ENCODE assay signal across 27 mouse cellular contexts in genomic region chr2:49204081-49204480, GRCm38 (mm10).
DNase-seq lines count a peak whose midpoint lies in the region; ATAC-seq and TF ChIP-seq lines count a peak whose summit lies in the region.
"Had no signal": no experiment of that assay in that cellular context is flagged by ENCODE, and none has a peak within 500 bp of the region (broad histone marks: within the 10 kb centered on the region; RNA-seq: fewer than 3 reads in every experiment).

No protein-coding gene starts in this region.

- no peaks in the 10 kb centered on the region for H3K27me3 ChIP-seq in hindbrain, postnatal 0 days (ENCODE audit: insufficient read depth, low read length)
- H3K27me3 ChIP-seq in midbrain, embryonic 13.5 days = no peaks in the 10 kb centered on the region
- H3K27me3 ChIP-seq: CH12.LX; embryonic facial prominence, embryonic 12.5 days; forebrain, embryonic 13.5 days; forebrain, embryonic 15.5 days; Patski had no signal

- H3K4me3 ChIP-seq in layer of hippocampus, adult 2 months = no peak overlapping the region
- H3K4me3 ChIP-seq in hindbrain, postnatal 0 days (ENCODE audit: low read length) = no peak overlapping the region
- no peak overlapping the region for H3K4me3 ChIP-seq in midbrain, embryonic 13.5 days (replicated peaks)
- H3K4me3 ChIP-seq: embryonic facial prominence, embryonic 10.5 days; embryonic facial prominence, embryonic 12.5 days; erythroblast, embryonic 14.5 days; forebrain, embryonic 13.5 days; forebrain, embryonic 15.5 days had no signal

- WGBS in hindbrain, postnatal 0 days = 67% methylated on average over 1 of the region's 1 CpGs
- 65% methylated on average over 1 of the region's 1 CpGs for WGBS in midbrain, embryonic 13.5 days

- no peak overlapping the region for H3K9ac ChIP-seq in hindbrain, postnatal 0 days (replicated peaks; ENCODE audit: low read length)
- H3K9ac ChIP-seq in midbrain, embryonic 13.5 days (replicated peaks) = no peak overlapping the region
- H3K9ac ChIP-seq: embryonic facial prominence, embryonic 12.5 days; forebrain, embryonic 13.5 days; forebrain, embryonic 15.5 days; forebrain, postnatal 0 days had no signal

- no peaks in the 10 kb centered on the region for H3K36me3 ChIP-seq in hindbrain, postnatal 0 days (ENCODE audit: insufficient read depth, low read length)
- no peaks in the 10 kb centered on the region for H3K36me3 ChIP-seq in midbrain, embryonic 13.5 days
- H3K36me3 ChIP-seq: embryonic facial prominence, embryonic 10.5 days; embryonic facial prominence, embryonic 12.5 days; forebrain, embryonic 15.5 days; G1E had no signal

- H3K9me3 ChIP-seq in hindbrain, postnatal 0 days (ENCODE audit: low read length) = no peaks in the 10 kb centered on the region
- H3K9me3 ChIP-seq in midbrain, embryonic 13.5 days = no peaks in the 10 kb centered on the region
- H3K9me3 ChIP-seq: embryonic facial prominence, embryonic 10.5 days; embryonic facial prominence, embryonic 12.5 days; forebrain, embryonic 13.5 days; forebrain, embryonic 15.5 days; G1E had no signal

- no peak for ATAC-seq in hindbrain, postnatal 0 days
- ATAC-seq in midbrain, embryonic 13.5 days = no peak
- ATAC-seq: activated CD4-positive, CD25-positive, alpha-beta regulatory T cell, adult 4 months; CD4-positive, CD25-positive, alpha-beta regulatory T cell, adult 4 months; forebrain, embryonic 13.5 days; forebrain, embryonic 15.5 days; forebrain, postnatal 0 days; Patski had no signal

- DNase-seq in 3T3-L1 (ENCODE audit: low read depth, low spot score) = peak; percentile 81
- peak; percentile 74 for DNase-seq in Muller cell, postnatal 12 days (ENCODE audit: inconsistent ontology term)
- DNase-seq in brain, adult 2 months (ENCODE audit: low read depth, low spot score) = peak; percentile 22
- no peak for DNase-seq in layer of hippocampus, adult 2 months (ENCODE audit: low spot score in 2 of 2)
- no peak for DNase-seq in hindbrain, postnatal 0 days (ENCODE audit: low spot score)
- no peak for DNase-seq in cerebellum, adult 8-10 months
- DNase-seq: adrenal gland, adult 8-10 months; adrenal gland, postnatal 14 days; adrenal gland, postnatal 36 days; B cell, adult 2 months; cerebellum, adult 11 months; cerebellum, adult 18-20 months; cerebellum, adult 9-10 months; cerebellum, postnatal 10 days; cerebellum, postnatal 25 days; forebrain, postnatal 0 days had no signal

- no peak for TF ChIP-seq CTCF in layer of hippocampus, adult 2 months (conservative IDR thresholded peaks at IDR 0.05)
- no peak for TF ChIP-seq CTCF in hindbrain, postnatal 0 days (IDR thresholded peaks at IDR 0.05; ENCODE audit: low read depth)

- no peak overlapping the region for H3K27ac ChIP-seq in layer of hippocampus, adult 2 months
- H3K27ac ChIP-seq in hindbrain, postnatal 0 days = no peak overlapping the region
- H3K27ac ChIP-seq in midbrain, embryonic 13.5 days = no peak overlapping the region
- H3K27ac ChIP-seq: embryonic facial prominence, embryonic 10.5 days; embryonic facial prominence, embryonic 12.5 days; forebrain, embryonic 13.5 days; forebrain, embryonic 15.5 days had no signal

- H3K4me2 ChIP-seq in hindbrain, postnatal 0 days (ENCODE audit: low read depth, low read length) = no peak overlapping the region
- no peak overlapping the region for H3K4me2 ChIP-seq in midbrain, embryonic 13.5 days (replicated peaks)
- H3K4me2 ChIP-seq: embryonic facial prominence, embryonic 12.5 days; forebrain, embryonic 13.5 days; forebrain, embryonic 15.5 days had no signal

- no peaks in the 10 kb centered on the region for H3K4me1 ChIP-seq in hindbrain, postnatal 0 days (ENCODE audit: insufficient read depth, low read length)
- H3K4me1 ChIP-seq in midbrain, embryonic 13.5 days (replicated peaks) = no peaks in the 10 kb centered on the region
- H3K4me1 ChIP-seq: embryonic facial prominence, embryonic 10.5 days; embryonic facial prominence, embryonic 12.5 days; forebrain, embryonic 13.5 days; forebrain, embryonic 15.5 days had no signal

Comparison
In these comparisons a context has a peak if more than half of its experiments do, and no peak if none do; other contexts are left out.
1. DNase-seq: peak in 3T3-L1 (single experiment), Muller cell, postnatal 12 days (single experiment) and brain, adult 2 months (single experiment); none in layer of hippocampus, adult 2 months (0 of 2), hindbrain, postnatal 0 days (single experiment) and cerebellum, adult 8-10 months (single experiment).